Mouse (Mus musculus): ENCODE results near the gene Rad9a.

Rad9a gene

DNA sequence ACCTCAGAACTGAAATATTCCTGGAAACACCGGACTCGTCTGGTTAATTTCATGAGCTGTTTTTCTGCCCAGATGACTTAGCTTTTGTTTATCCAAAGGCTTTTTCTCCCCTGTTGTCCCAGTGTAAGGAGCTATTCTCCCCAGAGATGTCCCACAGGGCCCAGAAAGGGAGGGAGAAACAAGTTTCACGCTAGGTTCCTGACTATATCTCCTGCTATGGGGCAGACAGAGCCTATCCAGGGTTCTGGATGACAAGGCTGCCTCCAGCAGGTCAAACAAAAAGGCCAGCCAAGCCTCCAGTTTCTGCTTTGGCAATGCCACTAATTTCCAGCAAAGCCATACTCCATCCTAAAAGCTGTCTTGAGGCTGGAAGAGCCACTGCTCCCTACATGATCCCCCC is 16.4 kb upstream of the Rad9a start:
- no peak for DNase-seq

DNA sequence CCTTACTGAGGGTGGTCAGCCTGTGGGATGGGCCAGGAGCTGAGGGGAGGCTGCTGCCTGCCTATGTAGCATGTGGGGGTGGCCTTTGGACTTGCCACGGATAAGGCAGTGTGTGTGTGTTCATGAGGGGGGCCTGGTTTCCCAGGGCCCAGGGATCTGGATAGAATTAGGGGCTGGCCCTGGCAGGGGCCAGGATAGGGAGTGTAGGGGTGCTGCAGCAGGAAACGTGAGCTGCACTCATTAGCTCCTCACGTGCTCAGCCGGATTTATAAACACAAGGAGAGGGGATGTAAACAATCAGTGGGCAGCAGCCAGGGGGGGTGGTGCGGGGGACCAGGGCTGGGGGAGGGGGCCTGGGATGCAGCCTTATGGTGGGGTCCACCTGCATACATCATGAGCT is 15.7 kb upstream of the Rad9a start:
- no peak for DNase-seq

- peak; percentile 62 for DNase-seq
Measured at GRCm38 (mm10) chr19:4216041-4216685, 14.7 kb upstream of the Rad9a start.

GRCm38 (mm10) chr19:4215451-4215840 is 14.0 kb upstream of the Rad9a start:
- no peak for DNase-seq

DNA sequence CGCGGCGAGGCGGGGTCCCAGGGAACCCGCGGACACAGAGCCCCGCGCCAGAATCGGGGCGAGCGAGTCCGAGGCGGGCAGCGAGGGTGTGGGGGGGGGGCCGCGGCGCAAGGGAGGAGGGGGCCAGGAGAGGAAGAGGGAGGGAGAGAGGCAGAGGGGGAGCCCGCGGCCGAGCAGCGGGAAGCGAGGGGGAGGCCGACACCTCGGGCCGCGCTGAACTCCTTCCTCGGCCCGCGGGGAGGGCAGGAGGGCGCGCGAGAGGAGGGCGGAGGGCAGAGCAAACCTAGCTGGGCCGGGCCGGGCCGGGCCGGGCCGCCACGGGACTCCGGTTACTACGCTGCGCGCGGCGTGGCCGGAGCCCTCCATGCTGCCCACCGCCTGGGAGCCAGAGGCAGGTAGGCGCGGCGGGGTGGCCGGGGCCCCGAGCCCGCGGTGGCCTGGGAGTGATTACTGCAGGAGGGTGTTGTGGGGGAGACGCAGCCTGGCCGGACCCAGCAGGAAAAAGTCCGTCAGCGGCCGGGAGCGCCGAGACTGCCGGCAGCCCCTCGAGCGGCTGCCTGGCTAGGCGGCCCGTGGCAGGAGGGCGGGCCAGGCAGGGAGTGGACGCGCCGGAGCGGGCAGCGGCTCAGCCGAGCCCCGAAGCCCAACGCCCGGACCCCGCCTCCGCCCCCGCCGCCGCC is 13.4 kb upstream of the Rad9a start:
- DNase-seq, result no peak

DNA sequence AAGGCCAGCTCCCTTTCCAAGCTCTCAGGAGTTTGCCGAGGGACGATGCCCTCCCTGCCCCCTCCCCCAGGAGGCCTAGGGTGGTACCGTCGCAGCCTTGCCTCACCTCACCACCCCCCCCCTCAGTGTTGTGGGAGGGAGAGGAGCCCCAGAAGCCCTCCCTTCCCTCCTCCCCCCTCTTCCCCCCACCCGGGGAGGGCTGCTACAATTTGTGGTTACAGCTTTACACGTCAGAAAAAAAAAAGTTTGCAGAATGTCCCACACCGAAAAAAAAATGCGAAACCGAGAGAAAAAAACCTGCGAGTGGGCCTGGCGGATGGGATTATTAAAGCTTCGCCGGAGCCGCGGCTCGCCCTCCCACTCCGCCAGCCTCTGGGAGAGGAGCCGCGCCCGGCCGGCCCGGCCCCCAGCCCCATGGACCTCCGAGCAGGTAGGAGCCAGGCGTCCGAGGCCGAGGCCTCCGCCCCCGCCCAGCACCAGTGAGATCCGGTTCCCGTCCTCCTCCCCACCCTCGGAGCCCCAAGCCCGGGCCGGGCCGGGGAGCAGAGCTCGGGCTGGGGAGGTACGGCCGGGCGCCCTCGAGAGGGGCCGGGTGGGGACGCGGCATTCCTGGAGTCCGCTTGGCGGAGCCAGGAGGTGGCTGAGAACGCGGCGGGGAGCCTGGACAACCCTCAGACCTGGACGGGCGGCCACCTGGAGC is 12.8 kb upstream of the Rad9a start, which contains the start of the genes Clcf1 and AC109138.7:
TSS of gene Clcf1 (plus strand) at position 168 of the 700 bp plus-strand sequence.
TSS of gene AC109138.7 (plus strand) at position 287 of the 700 bp plus-strand sequence.
- peak; percentile 76 for DNase-seq

DNA sequence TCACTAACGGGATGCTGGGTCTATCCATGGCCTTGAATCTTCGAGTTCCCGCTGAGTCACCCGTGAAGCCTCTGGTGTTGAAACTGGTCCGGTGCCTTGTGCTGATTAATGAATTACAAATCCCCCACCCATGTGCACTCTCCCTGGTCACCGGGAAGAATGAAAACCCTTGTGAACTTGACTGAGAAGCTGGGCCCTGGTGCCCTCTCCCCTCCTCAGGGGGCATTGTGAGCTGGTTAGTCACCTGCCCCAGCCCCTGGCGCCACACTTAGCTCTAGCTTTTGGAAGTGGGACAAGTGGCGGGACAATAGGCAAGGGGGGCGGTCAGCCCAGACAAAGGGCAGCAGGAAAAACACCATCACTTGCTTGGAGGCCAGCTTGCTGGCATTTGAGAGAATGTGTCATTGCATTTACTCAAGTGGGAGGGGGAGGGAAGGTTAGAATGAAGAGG is 12.1 kb upstream of the Rad9a start:
- no peak for DNase-seq

DNA sequence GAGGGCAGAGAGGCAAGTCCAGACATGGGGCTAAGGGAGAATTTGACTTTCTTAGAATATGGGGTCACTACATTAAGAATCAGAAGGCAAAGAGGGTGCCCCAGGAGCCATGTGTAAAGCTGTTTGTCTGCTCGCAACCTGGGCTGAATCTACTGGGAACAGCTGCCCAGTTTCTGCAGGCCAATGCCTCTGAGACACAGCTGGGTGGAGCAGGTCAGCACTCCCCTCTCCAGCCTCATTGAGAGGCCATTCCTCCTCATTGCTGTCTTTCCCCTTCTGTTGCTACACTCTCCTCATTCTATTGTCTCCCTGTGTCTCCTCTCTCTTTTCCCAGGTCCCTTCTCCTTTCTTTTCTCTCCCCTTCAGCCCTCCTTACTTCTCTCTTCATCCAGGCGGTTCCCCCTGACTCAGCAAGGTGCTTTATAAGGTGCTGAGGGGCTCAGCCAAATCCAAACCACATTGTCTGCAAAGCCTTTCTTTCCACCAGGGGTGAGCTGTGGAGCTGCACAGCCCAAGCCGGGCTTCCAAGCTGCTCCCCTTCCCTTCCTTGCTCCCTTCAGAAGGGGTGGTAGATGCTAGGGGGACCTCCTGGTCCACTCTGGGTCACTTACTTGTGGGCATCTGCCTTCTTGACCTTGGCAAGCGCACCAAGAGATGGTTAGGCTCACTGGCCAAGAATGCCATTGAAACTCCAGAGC is 10.6 kb upstream of the Rad9a start:
- DNase-seq, result no peak

DNA sequence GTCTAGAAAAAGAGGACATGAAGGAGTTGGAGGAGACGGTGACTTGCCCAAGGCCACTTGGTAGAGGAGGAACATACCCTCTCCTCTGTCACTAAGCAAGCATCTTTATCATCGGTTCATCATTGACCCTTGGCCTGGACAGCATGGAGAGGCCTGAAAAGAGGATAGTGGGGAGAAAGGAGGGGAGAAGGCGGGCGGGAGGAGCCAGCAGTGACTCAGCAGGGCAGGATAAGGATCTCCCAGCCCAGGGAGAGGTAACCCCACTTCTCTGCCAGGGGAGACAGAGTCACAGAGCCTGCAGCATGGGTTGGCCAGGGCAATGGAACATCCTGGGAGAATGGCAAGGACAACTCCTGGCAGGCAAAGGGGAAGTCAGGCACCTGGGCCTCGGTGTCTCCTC is 7.1 kb upstream of the Rad9a start:
- no peak for DNase-seq

DNA sequence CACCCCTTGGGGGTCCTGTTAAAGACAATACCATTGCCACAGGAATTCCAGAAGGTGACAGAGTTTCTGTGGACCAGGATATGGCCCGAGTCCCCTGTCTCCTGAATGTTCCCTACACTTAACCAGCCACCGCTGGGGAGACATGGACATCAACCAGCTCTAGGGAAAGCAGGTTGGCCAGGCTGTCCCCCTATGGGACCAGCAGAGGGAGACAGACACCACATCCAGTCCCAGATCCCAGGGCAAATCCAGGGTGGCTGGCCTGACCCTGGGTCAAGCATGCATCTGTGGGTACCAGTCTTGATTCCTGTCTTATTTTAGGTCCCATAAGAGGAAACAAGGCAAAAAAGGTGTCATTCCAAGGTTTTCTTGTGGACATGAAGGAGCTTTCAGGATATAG is 5.5 kb upstream of the Rad9a start:
- DNase-seq, result peak; percentile 89

DNA sequence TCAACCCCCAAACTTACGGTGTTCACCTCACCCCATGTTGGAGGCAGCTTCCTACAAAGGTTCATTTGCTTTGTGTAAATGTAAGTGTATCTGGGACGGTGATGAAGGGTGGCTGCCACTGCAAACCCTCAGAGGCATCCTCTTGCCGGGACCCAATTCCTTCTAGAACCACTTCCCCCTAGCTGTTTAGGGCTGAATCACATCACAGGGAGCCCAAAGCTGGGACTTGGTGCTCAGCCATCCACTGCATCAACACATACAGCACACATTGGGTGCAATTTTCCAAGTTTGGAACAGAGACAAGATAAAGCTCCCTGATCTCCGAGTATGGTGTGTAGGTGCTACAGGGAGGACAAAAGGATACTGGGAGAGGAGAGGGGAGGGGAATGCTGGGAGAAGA is 3.4 kb upstream of the Rad9a start:
- no peak for DNase-seq

DNA sequence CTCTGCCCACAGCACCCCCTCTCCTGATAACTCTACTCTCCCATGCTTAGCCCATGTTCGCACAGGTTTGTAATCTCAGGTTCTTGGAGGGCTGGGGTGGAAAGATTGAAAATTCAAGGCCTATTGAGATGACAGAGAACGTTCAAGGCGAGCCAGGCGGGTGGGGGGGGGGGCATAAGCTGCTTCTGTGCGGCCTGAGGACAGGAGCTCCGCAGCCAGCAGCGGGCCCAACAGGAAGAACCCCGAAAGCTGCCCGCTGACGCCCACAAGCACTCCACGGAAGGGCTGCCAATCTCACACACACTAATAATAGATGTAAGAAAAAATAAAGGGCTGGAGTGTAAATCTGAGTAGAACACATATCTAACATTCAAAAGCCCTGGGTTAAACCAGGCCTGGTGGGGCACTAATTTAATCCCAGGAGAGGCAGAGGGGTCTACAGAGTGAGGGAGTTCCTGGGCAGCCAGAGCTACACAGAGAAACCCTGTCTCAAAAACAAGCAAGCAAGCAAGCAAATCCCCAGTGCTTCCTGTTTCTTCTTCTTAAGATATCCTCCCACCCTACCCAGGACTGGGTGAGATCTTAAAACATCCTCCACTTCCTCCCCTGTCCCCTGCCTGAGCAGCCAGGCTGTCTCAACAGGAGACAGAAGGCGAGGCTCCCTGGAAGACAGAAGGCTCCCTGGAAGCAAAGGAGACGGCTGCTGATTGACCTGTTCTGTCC is 2.3 kb upstream of the Rad9a start:
- peak; percentile 62 for DNase-seq

- DNase-seq, result peak; percentile 56
Measured at GRCm38 (mm10) chr19:4203148-4203547, 1.7 kb upstream of the Rad9a start.

DNA sequence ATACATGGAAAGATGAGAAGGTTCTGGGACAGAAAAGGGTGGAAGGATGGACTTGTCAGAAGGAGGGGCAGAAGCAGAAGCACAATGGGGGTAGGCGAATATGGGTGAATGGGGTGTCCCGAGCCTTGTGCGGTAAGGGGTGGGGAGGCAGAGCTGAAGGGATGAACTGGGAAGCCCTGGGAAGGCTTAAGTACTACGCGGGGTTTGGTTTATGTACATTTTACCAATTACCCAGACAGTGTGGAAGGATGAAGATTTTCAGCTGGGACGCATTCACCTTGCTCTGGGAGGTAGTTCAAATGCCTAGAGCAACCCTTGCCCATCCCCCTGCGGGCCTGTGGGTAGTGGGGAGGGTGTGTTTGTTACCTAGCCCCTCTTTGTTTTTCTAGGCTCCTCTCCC is 687 bp upstream of the Rad9a start:
- DNase-seq, result no peak

GRCm38 (mm10) chr19:4197180-4197579 is 4.3 kb downstream of the Rad9a start:
- no peak for DNase-seq

DNA sequence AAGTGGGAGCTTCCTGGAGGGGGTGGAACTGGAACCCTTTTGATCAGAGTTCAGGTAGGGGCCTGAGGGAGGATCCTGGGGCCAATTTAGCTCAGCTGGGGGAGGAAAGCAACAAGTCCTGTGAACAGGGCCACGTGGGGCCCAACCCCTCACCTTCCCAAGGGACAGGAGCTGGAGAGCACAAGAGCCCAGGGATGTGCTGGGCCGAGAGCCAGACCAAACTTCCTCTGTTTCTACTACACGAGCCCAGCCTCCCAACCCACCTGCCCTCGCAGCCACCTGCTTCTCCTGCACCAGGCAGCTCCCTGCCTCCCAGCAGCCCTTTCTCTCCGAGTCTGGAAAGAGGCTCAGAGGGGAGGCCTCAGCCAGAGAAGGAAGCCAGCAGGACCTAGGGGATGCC is 4.9 kb downstream of the Rad9a start:
- DNase-seq, result no peak

- no peak for DNase-seq
Measured at GRCm38 (mm10) chr19:4196048-4196447, 5.4 kb downstream of the Rad9a start.

DNA sequence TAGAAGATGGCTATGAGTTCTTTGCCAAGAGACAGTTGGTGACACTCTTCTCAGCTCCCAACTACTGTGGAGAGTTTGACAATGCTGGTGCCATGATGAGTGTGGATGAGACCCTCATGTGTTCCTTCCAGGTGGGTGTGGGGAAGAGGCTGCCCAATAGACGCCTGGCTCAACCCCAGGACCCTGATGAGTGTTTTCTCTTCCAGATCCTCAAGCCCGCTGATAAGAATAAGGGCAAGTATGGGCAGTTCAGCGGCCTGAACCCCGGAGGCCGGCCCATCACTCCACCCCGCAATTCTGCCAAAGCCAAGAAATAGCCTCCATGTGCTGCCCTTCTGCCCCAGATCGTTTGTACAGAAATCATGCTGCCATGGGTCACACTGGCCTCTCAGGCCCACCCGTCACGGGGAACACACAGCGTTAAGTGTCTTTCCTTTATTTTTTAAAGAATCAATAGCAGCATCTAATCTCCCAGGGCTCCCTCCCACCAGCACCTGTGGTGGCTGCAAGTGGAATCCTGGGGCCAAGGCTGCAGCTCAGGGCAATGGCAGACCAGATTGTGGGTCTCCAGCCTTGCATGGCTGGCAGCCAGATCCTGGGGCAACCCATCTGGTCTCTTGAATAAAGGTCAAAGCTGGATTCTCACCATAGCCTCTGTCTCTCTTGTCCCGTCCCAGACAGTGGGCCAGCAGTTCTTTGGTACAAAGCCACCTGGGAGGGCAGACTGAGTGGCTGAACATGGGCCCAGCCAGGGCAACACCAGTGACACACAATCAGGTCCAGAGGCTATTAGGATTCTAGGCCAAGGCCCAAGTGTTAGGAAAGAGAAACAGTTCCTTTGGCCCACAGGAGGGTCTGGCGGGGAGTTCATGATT is 6.4 kb downstream of the Rad9a start:
- no peak for DNase-seq

GRCm38 (mm10) chr19:4194021-4194724 is 7.3 kb downstream of the Rad9a start:
- no peak for DNase-seq

DNA sequence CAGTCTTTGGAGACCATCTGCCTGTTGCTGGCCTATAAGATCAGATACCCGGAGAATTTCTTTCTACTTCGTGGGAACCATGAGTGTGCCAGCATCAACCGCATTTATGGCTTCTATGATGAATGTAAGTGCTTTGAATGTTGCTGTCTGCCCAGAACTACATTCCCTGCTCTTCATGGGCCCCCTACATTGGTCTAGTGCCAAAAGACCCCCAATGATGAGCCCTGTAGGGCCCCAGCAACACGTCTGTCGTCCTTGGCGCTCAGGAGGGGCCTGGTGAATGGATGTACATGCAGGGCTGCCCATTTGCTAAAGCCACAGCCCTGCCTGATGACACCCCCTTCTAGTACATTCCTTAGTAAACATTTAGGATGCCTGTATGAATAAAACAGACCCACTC is 8.3 kb downstream of the Rad9a start:
- no peak for DNase-seq
